Mouse (Mus musculus) gastrocnemius, adult 18-20 months (tissue): ENCODE data around the gene Castor2. TPM values are rescaled to one million over a fixed set of nuclear protein-coding genes. Genes with fewer than 3 reads are reported as not detected.

Experiments used
- total RNA-seq, 2 experiments: library from RNA; stranded (reverse); gene quantifications; 2 replicates each; pipeline ENCODE4 v1.2.3; 2021

Gene Castor2
- total RNA-seq, 2 experiments from 2014 or later, result 42.9 to 67.4 TPM

Other genes starting within 250 kb of the Castor2 start
- gene Rcc1l, start 77.1 kb downstream of the Castor2 start, total RNA-seq, result 10 to 100 TPM; 22.7 to 25.2 TPM
- 1 to 10 TPM; 5.0 to 6.3 TPM for gene Gtf2ird2, start 84.3 kb downstream of the Castor2 start, total RNA-seq
- gene Ncf1, start 129.9 kb downstream of the Castor2 start, total RNA-seq, result 1 to 10 TPM; 2.1 to 2.2 TPM
- 100 to 1,000 TPM; 102 to 112 TPM for gene Gtf2i, start 215.0 kb downstream of the Castor2 start, total RNA-seq